Mouse (Mus musculus) embryo, embryonic 10.5 days (tissue): ENCODE data around the gene Faap100.
"Not testable (repeated sequence)": the region's sequence is repeated elsewhere in the genome, so short reads cannot be mapped to it uniquely, and the experiment has no call there.

ENCODE experiments used
- DNase-seq: peaks from one replicate; pipeline ENCODE4 v3.0.0-alpha.2; 2015; ENCODE audit warnings: low spot score

Gene Faap100

GRCm38 (mm10) chr11:120376302-120377160 lies 2.0 kb downstream of the Faap100 start:
- no peak for DNase-seq

- no peak for DNase-seq
These were observed 3.2 kb downstream of the Faap100 start for GRCm38 (mm10) chr11:120375324-120375723.

- DNase-seq: no peak
These were observed 4.6 kb downstream of the Faap100 start for GRCm38 (mm10) chr11:120373820-120374586.

GRCm38 (mm10) chr11:120373025-120373424 lies 5.5 kb downstream of the Faap100 start:
- DNase-seq: no peak

- peak; percentile 71 for DNase-seq
These were observed 8.9 kb downstream of the Faap100 start for GRCm38 (mm10) chr11:120369656-120370055.

GRCm38 (mm10) chr11:120366443-120367027 lies 12.0 kb downstream of the Faap100 start:
- no peak for DNase-seq

GRCm38 (mm10) chr11:120362891-120363290 lies 15.7 kb downstream of the Faap100 start:
- DNase-seq: no peak

- no peak for DNase-seq
These were observed 17.3 kb downstream of the Faap100 start, which contains the start of gene Fscn2 for GRCm38 (mm10) chr11:120361295-120361694. Gene Fscn2, plus strand, starts transcription at chr11:120361534.

GRCm38 (mm10) chr11:120360755-120361154 lies 17.8 kb downstream of the Faap100 start:
- no peak for DNase-seq

GRCm38 (mm10) chr11:120360062-120360461 lies 18.5 kb downstream of the Faap100 start:
- DNase-seq: no peak

- no peak for DNase-seq
These were observed 19.2 kb downstream of the Faap100 start for GRCm38 (mm10) chr11:120359391-120359790.

- peak; percentile 75 for DNase-seq
These were observed 20.7 kb downstream of the Faap100 start for GRCm38 (mm10) chr11:120357791-120358401.

- DNase-seq: no peak
These were observed 21.7 kb downstream of the Faap100 start for GRCm38 (mm10) chr11:120356900-120357299.

GRCm38 (mm10) chr11:120356319-120356840 lies 22.2 kb downstream of the Faap100 start:
- DNase-seq: no peak

GRCm38 (mm10) chr11:120355277-120356039 lies 23.1 kb downstream of the Faap100 start:
- DNase-seq: no peak

- DNase-seq: no peak
These were observed 24.0 kb downstream of the Faap100 start for GRCm38 (mm10) chr11:120354304-120355276.

- DNase-seq: peak; percentile 73
These were observed 24.9 kb downstream of the Faap100 start for GRCm38 (mm10) chr11:120353500-120354303.

- no peak for DNase-seq
These were observed 25.8 kb downstream of the Faap100 start for GRCm38 (mm10) chr11:120352571-120353290.

- DNase-seq: not testable (repeated sequence)
These were observed 26.5 kb downstream of the Faap100 start for GRCm38 (mm10) chr11:120352093-120352350.
